Mouse (Mus musculus) heart, postnatal 0 days (tissue): ENCODE data around the gene Gm49340. TPM values are rescaled to one million over a fixed set of nuclear protein-coding genes. Genes with fewer than 3 reads are reported as not detected.

Experiments used
- ATAC-seq: fragments of 200-750 bp; cut with Nextera tagmentation; 2 replicates; pipeline ENCODE4 v1.8.0; 2017; ENCODE audit warnings: low read depth, moderate number of reproducible peaks, moderate library complexity; ENCODE audit not compliant: insufficient read depth
- DNase-seq: peaks from one replicate; pipeline ENCODE4 v3.0.0-alpha.2; 2016; ENCODE audit warnings: low spot score
- H3K27ac ChIP-seq: fragments of 300-500 bp; sonication (generic); 2 replicates; pipeline ENCODE4 v1.5.1; 2014; ENCODE audit warnings: low read depth, mild to moderate bottlenecking
- H3K27me3 ChIP-seq: fragments of 300-500 bp; sonication (generic); 2 replicates; pipeline ENCODE4 v1.6.1; 2014; ENCODE audit warnings: low read length, mixed read lengths; ENCODE audit not compliant: control insufficient read depth, insufficient read depth
- H3K36me3 ChIP-seq: fragments of 300-500 bp; sonication (generic); replicated peaks from 2 replicates; pipeline ENCODE4 v1.6.1; 2014; ENCODE audit warnings: low read length, mixed read lengths; ENCODE audit not compliant: control insufficient read depth, insufficient read depth
- H3K4me1 ChIP-seq: fragments of 300-500 bp; sonication (generic); 2 replicates; pipeline ENCODE4 v1.6.1; 2014; ENCODE audit warnings: antibody characterized with exemption; ENCODE audit not compliant: control insufficient read depth, insufficient read depth
- H3K4me2 ChIP-seq: fragments of 300-500 bp; sonication (generic); 2 replicates; pipeline ENCODE4 v1.6.1; 2014; ENCODE audit warnings: low read depth, mild to moderate bottlenecking, low read length, moderate library complexity
- H3K4me3 ChIP-seq: fragments of 300-500 bp; sonication (generic); 2 replicates; pipeline ENCODE4 v1.5.1; 2014; ENCODE audit warnings: low read depth, low read length
- H3K9ac ChIP-seq: fragments of 300-500 bp; sonication (generic); replicated peaks from 2 replicates; pipeline ENCODE4 v1.6.1; 2014; ENCODE audit warnings: low read depth, low read length, mixed read lengths
- H3K9me3 ChIP-seq: fragments of 300-500 bp; sonication (generic); replicated peaks from 2 replicates; pipeline ENCODE4 v1.6.1; 2016; ENCODE audit warnings: low read length; ENCODE audit not compliant: control insufficient read depth
- CTCF ChIP-seq: IDR thresholded peaks from 2 replicates; pipeline ENCODE4 v1.5.1; 2016; ENCODE audit warnings: antibody characterized with exemption, control low read depth, low read depth
- EP300 ChIP-seq: IDR thresholded peaks from 2 replicates; pipeline ENCODE4 v1.6.1; 2016; ENCODE audit warnings: antibody characterized with exemption, low read depth
- WGBS: fragments of 180-500 bp; shearing (Covaris S2); extraction: QIAGEN DNeasy Blood & Tissue Kit; methylation state at CpG from one replicate; pipeline ENCODE4 v1.1.7; 2014; 5-methylcytosine and 5-hydroxymethylcytosine counted together
- polyA plus RNA-seq: library from polyadenylated mRNA; unstranded; fragments of >200 nt; fragmentation: Nextera tagmentation; extraction: Ambion mirVana; gene quantifications from 2 replicates; pipeline ENCODE4 v1.2.1, GENCODE M21; 2015
- total RNA-seq: library from RNA; depleted of rRNA; stranded (reverse); fragments of >200 nt; gene quantifications from 2 replicates; pipeline ENCODE4 v1.2.3, GENCODE M21; 2014; ENCODE audit warnings: low replicate concordance; rRNA removed

Gene Gm49340
- not detected in 2 replicates for total RNA-seq
- not detected in 2 replicates for polyA plus RNA-seq

DNA sequence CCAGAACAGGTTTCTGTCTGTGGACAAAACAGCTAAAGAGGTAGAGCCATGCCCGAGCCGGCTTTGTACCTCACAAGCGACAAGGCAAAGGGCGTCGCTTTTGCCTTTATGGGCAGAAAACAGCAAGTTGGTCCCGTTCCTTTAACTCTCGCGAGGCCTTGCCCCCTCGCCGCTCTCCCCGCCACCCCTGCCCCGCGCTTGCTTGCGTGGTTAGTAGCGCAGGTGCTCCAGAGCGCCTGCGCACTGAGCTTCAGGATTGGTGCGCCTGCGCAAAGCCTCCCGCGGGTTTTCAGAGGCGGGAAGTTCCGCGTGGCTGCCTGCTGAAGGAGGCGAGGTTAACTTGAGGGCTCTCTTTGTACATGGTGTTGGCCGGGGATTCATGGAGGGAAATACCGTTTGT, at the start of gene Gm49340, which contains the start of the genes Aspa and Spata22:
Gene Gm49340, plus strand, starts transcription at position 300 of the 400 bp plus-strand sequence.
Gene Aspa, minus strand, starts transcription at position 155 of the 400 bp plus-strand sequence.
Gene Spata22, plus strand, starts transcription at position 300 of the 400 bp plus-strand sequence.
- no peaks in the 10 kb centered on the region for H3K9me3 ChIP-seq
- H3K4me3 ChIP-seq, result no peak within 1 kb of the TSS
- no peaks in the 10 kb centered on the region for H3K4me1 ChIP-seq
- no peak for ATAC-seq
- no peak within 1 kb of the TSS for H3K27ac ChIP-seq
- H3K36me3 ChIP-seq, result no peaks in the 10 kb centered on the region
- no peak for DNase-seq
- H3K4me2 ChIP-seq, result no peak within 1 kb of the TSS
- no peaks in the 10 kb centered on the region for H3K27me3 ChIP-seq
- no peak for TF ChIP-seq EP300
- TF ChIP-seq CTCF, result no peak
- H3K9ac ChIP-seq, result no peak within 1 kb of the TSS
- WGBS, result 72% methylated on average over 27 of the region's 27 CpGs

DNA sequence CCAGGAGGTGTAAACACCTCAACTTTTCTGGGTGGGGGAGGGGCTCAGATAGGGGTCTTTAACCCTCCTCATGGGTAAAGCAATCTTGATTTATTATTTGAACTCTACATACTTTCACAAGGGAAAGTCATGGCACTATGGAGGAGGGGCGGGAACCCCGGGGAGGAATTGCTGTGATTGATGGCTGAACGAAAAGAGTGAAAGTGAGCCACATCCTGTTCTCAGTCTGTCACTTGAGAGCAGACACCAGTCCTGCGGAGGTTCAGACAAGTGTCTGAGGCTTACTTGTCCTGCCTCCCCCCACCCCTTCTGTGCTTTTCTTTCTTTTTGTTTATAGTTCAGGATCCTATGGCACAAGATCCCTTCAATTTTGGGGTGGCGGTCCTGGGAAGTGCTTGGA, 48.8 kb upstream of the Gm49340 start:
- H3K4me3 ChIP-seq, result no peak overlapping the region
- no peaks in the 10 kb centered on the region for H3K36me3 ChIP-seq
- H3K27ac ChIP-seq, result no peak overlapping the region
- H3K9ac ChIP-seq, result no peak overlapping the region
- TF ChIP-seq EP300, result no peak
- TF ChIP-seq CTCF, result no peak
- H3K4me1 ChIP-seq, result no peaks in the 10 kb centered on the region
- no peaks in the 10 kb centered on the region for H3K27me3 ChIP-seq
- no peak overlapping the region for H3K4me2 ChIP-seq
- no peaks in the 10 kb centered on the region for H3K9me3 ChIP-seq
- WGBS, result 46% methylated on average over 5 of the region's 5 CpGs
- ATAC-seq (no peak), DNase-seq (no peak)

DNA sequence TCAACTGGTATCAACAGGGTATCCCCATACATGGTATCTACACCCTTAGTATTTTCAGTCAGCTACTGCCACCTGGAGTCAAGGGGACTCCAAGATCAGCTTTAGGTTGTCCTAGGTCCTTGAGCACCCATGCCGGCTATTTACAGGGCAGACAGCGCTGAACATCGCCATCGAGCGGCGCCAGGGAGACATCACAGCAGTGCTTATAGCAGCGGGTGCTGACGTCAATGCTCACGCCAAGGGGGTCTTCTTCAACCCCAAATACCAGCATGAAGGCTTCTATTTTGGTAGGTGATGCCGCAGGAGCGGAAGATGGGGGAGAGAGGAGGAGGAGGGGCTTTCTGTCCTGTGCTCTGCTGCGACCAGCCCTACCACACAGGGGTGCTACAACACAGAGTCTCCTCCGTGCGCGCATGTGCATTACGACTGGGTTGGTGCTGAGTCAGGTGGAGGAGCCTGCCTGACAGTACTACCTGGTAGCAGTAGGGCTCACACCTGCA, 48.0 kb upstream of the Gm49340 start:
- Histone ChIP-seq H3K27me3 (no peaks in the 10 kb centered on the region), H3K9ac (no peak overlapping the region), H3K4me1 (no peaks in the 10 kb centered on the region), H3K4me3 (peak overlapping the region; percentile 33), H3K36me3 (no peaks in the 10 kb centered on the region), H3K27ac (no peak overlapping the region), H3K4me2 (peak overlapping the region; percentile 60), H3K9me3 (no peaks in the 10 kb centered on the region)
- DNase-seq (peak; percentile 55), ATAC-seq (peak; percentile 64)
- TF ChIP-seq CTCF (peak; percentile 47), EP300 (no peak)
- 2% methylated on average over 16 of the region's 16 CpGs for WGBS

DNA sequence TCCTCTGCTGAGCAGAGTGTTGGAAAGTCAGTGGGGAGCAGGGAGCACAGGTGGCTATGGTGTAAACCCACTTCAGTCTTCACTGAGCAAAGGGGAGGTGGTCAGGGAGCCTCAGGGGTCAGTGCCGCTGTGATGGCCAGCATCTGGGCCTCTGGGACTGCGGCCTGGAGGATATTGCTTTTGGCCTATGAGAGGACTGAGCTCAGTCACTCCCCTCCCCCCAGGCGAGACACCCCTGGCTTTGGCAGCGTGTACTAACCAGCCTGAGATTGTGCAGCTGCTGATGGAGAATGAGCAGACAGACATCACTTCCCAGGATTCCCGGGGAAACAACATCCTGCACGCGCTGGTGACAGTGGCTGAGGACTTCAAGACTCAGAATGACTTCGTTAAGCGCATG, 46.2 kb upstream of the Gm49340 start:
- no peaks in the 10 kb centered on the region for H3K4me1 ChIP-seq
- H3K27ac ChIP-seq, result no peak overlapping the region; the same call in 1 of the 2 replicates
- H3K4me3 ChIP-seq, result no peak overlapping the region
- H3K9me3 ChIP-seq, result no peaks in the 10 kb centered on the region
- H3K4me2 ChIP-seq, result no peak overlapping the region
- DNase-seq (peak; percentile 12), ATAC-seq (peak; percentile 25)
- H3K36me3 ChIP-seq, result no peaks in the 10 kb centered on the region
- H3K9ac ChIP-seq, result no peak overlapping the region
- TF ChIP-seq EP300 (no peak), CTCF (no peak)
- WGBS, result 28% methylated on average over 9 of the region's 9 CpGs
- H3K27me3 ChIP-seq, result no peaks in the 10 kb centered on the region

DNA sequence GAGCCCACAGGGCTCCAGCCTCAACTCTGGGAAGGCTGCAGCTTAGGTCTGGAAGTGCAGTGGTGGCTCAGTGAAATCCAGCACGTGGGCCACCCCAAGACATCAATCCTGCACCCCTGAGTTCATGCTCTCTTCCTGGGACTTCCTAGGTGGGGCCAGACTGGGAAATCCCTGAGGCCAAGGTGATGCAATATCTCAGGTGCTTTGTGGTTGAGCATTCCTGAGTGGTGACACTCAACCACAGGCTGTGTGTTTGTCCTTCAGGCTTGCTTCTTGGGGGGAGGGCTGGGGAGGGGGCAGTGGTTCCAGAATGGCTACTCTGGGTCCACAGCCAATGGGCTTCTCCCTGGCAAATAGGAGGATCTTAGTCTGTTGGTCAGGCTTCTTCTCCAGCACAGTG, 45.6 kb upstream of the Gm49340 start:
- Histone ChIP-seq H3K4me3 (no peak overlapping the region), H3K36me3 (no peaks in the 10 kb centered on the region), H3K27ac (no peak overlapping the region; the same call in 1 of the 2 replicates), H3K27me3 (no peaks in the 10 kb centered on the region), H3K9ac (no peak overlapping the region), H3K9me3 (no peaks in the 10 kb centered on the region), H3K4me2 (no peak overlapping the region), H3K4me1 (no peaks in the 10 kb centered on the region)
- TF ChIP-seq CTCF (no peak), EP300 (no peak)
- 42% methylated on average over 1 of the region's 1 CpGs for WGBS
- ATAC-seq, result no peak
- DNase-seq, result no peak

DNA sequence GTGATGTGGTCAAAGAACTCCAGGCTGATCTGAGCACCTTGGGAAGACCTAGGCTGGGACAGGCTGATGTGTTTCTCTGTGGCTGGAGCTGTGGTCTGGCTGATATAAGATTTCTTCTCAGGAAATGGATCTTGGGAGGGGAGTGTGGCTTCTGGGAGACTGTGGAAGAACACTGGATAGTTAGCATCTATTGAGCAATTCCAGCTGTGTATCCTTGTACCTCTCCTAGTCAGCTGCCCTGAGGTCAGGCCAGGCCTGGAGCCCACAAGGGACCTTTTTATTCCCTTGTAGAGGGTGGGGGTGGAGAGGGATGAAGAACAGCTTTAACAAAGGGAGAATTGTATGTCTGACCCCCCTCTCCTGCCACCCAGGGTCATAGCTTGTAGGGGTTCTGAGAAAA, 45.2 kb upstream of the Gm49340 start:
- TF ChIP-seq EP300 (no peak), CTCF (no peak)
- no peak overlapping the region for H3K9ac ChIP-seq
- no peaks in the 10 kb centered on the region for H3K9me3 ChIP-seq
- H3K4me2 ChIP-seq, result no peak overlapping the region
- no peaks in the 10 kb centered on the region for H3K27me3 ChIP-seq
- no peak overlapping the region for H3K4me3 ChIP-seq
- no peak for ATAC-seq
- no peaks in the 10 kb centered on the region for H3K4me1 ChIP-seq
- H3K36me3 ChIP-seq, result no peaks in the 10 kb centered on the region
- no peak overlapping the region for H3K27ac ChIP-seq
- DNase-seq, result no peak
